Mouse (Mus musculus): Measurements from ENCODE around the gene Hydin.

DNA sequence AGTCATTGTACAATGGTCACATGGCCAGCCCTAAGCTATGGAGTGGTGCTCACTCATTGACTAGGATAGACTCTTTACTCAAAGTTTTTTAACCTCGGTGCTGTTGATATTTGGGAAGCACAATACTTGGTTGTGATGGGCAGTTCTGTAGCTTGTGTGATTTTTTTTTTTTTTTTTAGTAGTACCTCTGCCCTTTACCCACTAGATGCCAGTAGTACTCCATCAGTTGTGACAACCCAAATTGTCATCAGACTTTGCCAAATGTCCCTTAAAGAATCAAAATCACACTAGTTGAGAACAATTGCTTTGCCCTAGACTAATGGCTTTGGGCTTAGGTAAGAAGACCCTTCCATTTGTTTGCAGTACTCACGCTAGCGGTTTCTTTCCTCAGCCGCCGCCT, 353.1 kb downstream of the Hydin start:
- no peak for TF ChIP-seq POLR2A (IDR thresholded peaks at IDR 0.05; ENCODE audit: control insufficient read depth in 1 of 2, insufficient read depth in 1 of 2, low read depth in 1 of 2, low read length in 2 of 2, poor library complexity in 1 of 2)
- peak in 2 of 3 experiments; percentile 24 to 34; a peak in 3 of 6 replicates for TF ChIP-seq CTCF (IDR thresholded peaks at IDR 0.05 in 2 of 3, conservative IDR thresholded peaks at IDR 0.05 in 1 of 3; ENCODE audit: control insufficient read depth in 1 of 3, insufficient read depth in 1 of 3, low read depth in 2 of 3, low read length in 3 of 3, poor library complexity in 1 of 3, severe bottlenecking in 1 of 3)
- no peak for TF ChIP-seq KAT2A (conservative IDR thresholded peaks at IDR 0.05; ENCODE audit: low read depth, low read length)

All from MEL (cell line).